Mouse (Mus musculus): ENCODE results near the gene Grin2c. TPM values are rescaled to one million over a fixed set of nuclear protein-coding genes. Genes with fewer than 3 reads are reported as not detected.

Gene Grin2c
- total RNA-seq (2021): not detected
- long read RNA-seq, experiment 1: 0 reads
- long read RNA-seq, experiment 2: 0 reads

DNA sequence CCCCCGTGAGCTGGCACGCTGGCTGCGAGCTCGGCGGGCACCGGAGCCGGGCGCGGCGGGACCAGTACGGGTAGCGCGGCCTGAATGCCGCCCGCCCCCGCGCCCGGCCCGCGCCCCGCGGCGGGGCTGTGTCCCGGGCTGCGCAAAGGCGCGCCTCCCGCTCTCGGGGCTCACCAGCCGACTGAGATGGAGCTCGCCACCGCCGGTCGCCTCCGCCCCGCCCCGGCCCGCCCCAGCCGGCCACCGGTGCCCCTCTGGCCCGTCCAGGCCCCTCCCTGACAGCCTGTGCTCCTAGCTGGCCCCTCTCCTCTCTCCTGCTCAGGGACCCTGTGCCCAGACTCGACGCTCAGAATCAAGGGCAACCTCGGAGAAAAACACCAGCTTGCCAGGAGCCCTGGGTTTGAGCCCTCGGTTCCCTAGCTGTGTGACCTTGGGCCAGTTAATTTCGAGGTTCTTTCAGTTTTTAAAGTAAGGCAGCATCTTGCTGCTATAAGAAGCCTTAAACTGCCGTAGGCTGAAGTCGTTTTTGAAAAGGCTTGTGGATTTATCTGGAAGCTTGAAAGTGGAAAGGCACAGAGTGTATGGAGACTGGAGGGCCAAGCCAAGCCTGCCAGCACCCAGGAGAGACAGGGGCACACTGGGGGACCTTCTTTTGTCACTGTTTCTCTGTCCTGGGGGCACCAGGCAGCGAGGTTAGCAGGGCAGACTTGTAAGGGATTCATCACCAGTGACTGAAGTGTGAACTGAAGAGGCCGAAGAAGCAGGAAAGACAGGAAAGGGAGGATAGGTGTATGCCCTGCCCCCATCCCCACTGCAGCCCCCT is at the start of gene Grin2c:
TSS of gene Grin2c (minus strand) at position 183 of the 823 bp plus-strand sequence.
- DNase-seq (ENCODE audit: low spot score in 2 of 2): no peak

DNA sequence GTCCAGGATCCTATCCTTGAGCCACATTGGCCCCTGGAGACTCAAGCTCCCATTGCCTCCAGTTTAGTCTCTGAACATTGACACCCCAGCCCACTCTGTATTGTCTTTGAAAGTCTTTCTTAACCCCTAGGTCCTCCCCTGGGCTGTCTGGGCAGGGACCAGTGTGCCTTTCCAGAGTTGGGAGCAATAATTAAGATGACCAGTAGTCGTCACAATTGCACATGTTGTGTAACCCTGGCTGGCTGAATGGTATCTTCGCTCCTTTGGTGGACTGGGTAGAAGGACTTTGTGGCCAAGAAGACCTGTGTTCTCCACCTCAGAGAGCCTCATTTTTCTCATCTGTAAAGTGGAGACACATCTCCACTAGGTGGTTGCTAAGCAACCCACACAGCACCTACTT is 47.2 kb upstream of the Grin2c start:
- no peak for DNase-seq (ENCODE audit: low spot score in 2 of 2)

GRCm38 (mm10) chr11:115308781-115309180 is 41.7 kb upstream of the Grin2c start:
- no peak for DNase-seq (ENCODE audit: low spot score in 2 of 2)

GRCm38 (mm10) chr11:115306863-115307262 is 39.8 kb upstream of the Grin2c start, which contains the start of gene Otop2:
Gene Otop2, plus strand, starts transcription at chr11:115307163.
- DNase-seq (ENCODE audit: low spot score in 2 of 2): no peak

GRCm38 (mm10) chr11:115303167-115303566 is 36.1 kb upstream of the Grin2c start:
- DNase-seq (ENCODE audit: low spot score in 2 of 2): no peak

GRCm38 (mm10) chr11:115301351-115301750 is 34.3 kb upstream of the Grin2c start:
- no peak for DNase-seq (ENCODE audit: low spot score in 2 of 2)

DNA sequence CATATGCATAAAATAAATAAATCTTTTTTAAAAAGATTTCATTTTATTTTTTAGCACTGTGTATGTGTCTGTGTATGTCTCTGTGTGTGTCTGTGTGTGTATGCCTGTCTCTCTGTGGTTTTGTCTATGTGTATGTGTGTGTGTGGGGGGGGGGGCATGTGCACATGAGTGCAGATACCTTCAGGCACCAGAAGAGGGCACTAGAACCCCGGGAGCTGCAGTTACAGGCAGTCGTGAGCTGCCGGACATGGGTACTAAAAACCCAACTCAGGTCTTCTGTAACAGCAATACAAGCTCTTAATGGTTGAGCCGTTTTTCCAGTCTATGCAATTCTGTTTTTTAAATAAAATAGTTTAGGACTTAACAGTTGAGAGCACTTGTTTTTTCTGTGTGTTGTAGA is 33.7 kb upstream of the Grin2c start:
- no peak for DNase-seq (ENCODE audit: low spot score in 2 of 2)

- no peak for DNase-seq (ENCODE audit: low spot score in 2 of 2)
Measured at GRCm38 (mm10) chr11:115298160-115298559, 31.1 kb upstream of the Grin2c start.

DNA sequence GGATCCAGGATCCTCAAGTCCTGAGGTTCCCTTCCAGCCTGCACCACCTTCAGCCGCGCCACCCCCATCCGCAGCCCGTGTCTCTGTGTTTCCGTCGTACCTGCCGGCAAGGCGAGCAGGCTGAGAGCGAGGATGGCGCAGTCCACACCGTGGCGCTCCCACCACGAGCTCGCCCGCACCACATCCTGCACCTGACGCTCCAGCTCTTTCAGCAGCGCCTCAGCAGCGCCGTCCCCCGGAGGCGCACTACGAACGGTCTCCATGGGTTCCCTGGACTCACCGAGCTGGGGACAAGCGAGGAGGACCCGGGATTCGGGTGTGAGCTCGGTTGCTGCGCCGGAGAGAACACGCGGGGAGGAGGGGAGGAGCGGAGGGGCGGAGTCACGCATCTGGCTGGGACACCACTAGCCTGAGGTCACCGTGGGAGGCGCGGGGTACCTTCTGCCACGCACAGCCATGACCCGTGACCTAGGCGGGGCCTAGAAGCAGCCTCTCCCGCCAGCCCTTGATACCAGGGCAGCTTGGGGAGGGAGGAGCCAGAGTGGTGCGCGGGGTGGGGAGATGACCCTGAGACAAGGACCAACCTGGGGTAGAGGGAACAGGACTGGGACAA is 30.3 kb upstream of the Grin2c start, which contains the start of gene Fads6:
TSS of gene Fads6 (minus strand) at position 450 of the 613 bp plus-strand sequence.
- DNase-seq (ENCODE audit: low spot score in 2 of 2): no peak

GRCm38 (mm10) chr11:115296471-115297210 is 29.6 kb upstream of the Grin2c start:
- DNase-seq (ENCODE audit: low spot score in 2 of 2): no peak

- no peak for DNase-seq (ENCODE audit: low spot score in 2 of 2)
Measured at GRCm38 (mm10) chr11:115295939-115296338, 28.9 kb upstream of the Grin2c start.

GRCm38 (mm10) chr11:115292631-115293375 is 25.8 kb upstream of the Grin2c start:
- no peak for DNase-seq (ENCODE audit: low spot score in 2 of 2)

DNA sequence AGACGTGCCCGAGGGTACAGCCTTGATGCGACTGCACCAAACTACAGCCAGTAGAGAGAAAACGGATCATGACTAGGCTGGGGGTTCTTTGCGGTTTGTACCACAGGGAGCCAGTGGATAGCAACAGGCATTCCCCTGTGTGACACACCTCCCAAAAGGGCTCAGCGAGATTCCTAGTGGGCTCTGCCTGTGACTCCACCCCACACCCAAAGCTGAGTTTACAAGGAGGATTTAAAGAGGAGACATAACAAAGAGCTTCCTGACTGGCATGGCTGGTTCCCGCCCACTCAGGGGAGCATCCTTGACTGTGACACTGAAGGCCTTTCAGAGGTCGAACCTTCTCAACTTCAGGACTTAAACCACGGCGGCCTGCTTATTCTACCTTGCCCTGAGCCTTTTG is 24.5 kb upstream of the Grin2c start:
- no peak for DNase-seq (ENCODE audit: low spot score in 2 of 2)

DNA sequence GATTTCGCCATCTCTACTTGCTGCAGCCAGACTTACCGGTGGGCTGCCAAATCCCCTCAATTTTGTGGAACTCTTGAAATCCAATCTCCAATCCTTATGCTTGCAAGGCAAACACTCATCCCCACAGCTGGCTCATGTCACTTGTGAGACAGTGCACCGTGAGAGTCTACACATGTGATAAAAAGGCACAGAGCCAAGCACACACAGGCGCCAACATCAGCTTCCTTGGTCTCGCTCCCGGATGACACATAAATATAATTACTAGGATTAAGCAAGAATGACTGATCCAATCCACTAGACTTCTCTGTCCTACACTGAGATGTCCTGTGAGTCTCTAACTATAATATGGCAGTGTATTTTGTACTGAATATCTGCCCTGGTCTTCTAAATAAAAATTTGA is 23.9 kb upstream of the Grin2c start:
- peak in 1 of 2 experiments; percentile 50 for DNase-seq (ENCODE audit: low spot score in 2 of 2)

DNA sequence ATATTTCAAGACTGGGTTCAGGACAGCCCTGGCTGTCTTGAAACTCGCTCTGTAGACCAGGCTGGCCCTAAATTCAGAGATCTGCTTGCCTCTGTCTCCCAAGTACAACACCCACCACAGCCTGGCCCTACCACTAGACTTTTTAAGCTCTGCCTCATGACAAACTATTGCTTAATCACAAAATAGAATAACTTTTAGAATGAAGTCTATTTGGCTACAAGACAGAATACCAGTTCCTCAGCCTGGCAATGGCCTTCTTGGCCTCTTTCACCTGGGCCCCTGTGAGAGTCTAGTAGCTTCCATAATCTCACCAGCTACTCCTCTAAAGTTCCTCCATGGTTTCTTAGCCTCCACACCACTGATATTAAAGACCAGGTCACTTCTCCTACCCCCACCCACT is 23.3 kb upstream of the Grin2c start:
- no peak for DNase-seq (ENCODE audit: low spot score in 2 of 2)

- no peak for DNase-seq (ENCODE audit: low spot score in 2 of 2)
Measured at GRCm38 (mm10) chr11:115289885-115290284, 22.8 kb upstream of the Grin2c start.

DNA sequence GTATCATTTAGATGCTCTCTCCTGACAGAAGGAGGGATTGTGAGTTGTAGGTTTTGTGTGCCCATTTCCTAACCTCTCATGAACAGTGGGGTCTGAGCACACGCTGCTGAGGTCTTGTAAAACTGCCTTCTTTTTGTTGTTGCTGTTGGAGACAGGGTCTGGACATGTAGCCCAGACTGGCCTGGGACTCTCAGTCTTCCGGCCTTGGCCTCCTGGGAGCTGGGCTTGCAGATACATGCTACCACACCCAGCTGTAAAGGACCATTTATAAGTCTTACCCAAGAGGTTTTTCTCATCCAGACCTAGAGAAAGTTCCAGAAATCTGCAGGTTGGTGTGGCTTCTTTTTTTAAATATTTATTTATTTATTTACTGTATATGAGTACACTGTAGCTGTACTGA is 21.3 kb upstream of the Grin2c start:
- no peak for DNase-seq (ENCODE audit: low spot score in 2 of 2)

DNA sequence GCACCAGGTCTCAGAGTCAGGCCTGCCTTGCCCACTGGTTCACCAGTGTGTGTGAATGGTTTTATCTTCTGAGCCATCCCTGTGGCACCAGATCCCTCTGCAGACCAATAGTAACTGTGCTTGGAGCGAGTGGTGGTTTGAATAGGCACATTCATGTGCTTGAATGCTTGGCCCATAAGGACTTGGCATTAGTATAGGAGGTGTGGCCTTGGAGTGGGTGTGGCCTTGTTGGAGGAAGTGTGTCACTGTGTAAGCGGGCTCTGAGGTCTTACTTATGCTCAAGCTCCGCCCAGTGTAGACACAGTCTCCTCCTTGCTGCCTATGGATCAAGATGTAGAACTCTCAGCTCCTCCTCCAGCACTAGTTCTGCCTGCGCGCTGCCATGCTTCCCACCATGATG is 20.3 kb upstream of the Grin2c start:
- DNase-seq (ENCODE audit: low spot score in 2 of 2): no peak

GRCm38 (mm10) chr11:115286201-115286993 is 19.4 kb upstream of the Grin2c start:
- DNase-seq (ENCODE audit: low spot score in 2 of 2): no peak

DNA sequence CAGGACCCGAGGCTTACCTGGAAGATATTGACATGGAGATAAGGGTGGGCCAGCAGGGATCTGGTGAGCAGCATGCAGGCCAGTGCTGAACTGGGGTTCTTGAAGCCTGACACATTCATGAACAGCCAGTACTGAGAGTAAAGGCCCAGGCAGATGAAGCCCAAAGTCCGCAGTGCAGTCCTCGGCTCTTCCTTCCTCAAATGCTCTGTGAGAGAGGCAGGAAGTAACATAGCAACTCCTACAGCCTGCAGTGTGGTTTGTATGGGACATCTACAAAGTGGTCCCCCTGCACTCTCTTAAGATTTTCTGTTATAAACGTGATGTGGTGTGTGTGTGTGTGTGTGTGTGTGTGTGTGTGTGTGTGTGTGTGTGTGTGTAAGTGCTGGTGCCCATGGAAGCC is 18.2 kb upstream of the Grin2c start:
- no peak for DNase-seq (ENCODE audit: low spot score in 2 of 2)

Measured in gastrocnemius, postnatal 4 days (tissue).